Mouse (Mus musculus) induced T-regulatory cell, adult 2 months (primary cell): ENCODE data around the gene Tmem117.

Source experiments
- DNase-seq: peaks from one replicate; pipeline ENCODE4 v3.0.0-alpha.2; 2012; ENCODE audit warnings: low read depth

The Tmem117 gene

DNA sequence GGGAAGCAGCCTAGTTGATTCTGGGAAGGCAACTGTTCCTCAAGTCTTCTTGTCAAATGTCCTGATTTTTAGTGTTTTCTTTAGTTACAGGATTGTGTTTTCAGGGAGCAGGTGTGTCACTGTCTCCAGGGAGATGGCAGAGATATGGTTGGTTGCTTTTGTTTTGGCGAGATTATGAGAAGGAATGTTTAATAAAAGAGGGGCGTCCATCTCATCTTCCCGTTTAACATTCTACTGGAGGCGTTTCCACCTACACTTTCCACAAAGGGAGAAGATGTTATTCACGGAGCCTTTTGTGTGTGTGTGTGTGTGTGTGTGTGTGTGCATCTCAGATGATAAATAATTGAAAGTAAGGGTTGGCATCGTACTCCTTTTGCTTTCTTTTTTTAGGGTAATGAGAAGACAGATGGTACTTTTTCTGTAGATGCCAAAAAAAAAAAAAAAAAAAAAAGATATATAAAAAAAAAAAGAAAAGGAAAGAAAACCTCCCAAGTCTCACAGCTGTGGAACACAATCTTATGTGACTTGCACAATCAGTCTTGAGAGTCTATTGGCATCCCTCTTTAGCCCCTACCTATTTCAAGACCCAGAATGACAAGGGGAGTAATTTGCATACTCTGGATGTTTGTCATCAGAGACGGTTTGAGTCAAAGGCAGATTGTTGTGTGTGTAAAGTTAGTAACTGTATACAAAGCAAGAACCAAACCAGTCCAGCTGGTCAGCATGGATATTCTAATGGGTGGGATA lies 142.0 kb downstream of the Tmem117 start:
- DNase-seq = no peak

GRCm38 (mm10) chr15:94771691-94772090 lies 142.7 kb downstream of the Tmem117 start:
- no peak for DNase-seq

DNA sequence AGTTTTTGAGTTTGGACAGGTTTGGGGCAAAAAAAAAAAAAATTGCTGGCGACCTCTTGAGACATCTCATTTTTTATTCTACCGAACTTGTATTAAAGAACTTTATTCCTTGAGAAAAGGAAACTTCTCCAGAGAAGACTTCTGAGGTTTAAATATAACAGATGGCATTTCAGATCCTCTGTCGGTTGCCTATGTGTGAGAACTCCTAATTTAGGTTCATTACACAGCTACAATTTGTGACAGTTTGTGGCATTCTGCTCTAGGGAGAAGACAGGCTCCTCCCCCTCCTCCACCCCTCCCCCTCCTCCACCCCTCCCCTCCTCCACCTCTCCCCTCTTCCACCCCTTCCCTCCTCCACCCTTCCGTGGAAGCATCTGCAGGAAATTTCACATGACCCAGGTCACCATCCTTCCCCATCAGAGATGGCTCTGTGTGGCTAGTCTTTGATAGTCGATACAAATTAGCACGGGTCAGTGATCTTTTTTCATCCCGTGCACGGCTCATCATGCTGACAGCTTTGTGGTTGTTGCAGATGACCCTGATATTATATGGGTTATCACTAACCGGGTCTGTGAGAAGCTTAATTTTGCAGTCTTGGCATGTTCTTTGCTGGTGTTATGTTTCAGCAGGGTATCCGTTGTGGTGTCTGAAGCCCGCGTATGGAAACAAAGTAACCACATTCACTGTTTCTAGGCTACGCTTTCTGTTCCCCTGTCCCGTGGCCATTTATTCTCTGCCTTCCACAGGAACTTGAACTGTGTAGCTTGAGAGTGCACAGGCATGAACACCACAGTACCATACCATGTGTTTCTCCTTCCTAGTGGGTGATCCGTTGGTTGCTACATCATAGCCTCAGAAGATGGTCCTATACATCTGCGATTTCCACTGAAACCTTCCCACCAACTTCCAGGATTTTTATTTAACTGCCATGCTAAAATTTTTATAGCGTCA lies 147.4 kb downstream of the Tmem117 start:
- no peak for DNase-seq

DNA sequence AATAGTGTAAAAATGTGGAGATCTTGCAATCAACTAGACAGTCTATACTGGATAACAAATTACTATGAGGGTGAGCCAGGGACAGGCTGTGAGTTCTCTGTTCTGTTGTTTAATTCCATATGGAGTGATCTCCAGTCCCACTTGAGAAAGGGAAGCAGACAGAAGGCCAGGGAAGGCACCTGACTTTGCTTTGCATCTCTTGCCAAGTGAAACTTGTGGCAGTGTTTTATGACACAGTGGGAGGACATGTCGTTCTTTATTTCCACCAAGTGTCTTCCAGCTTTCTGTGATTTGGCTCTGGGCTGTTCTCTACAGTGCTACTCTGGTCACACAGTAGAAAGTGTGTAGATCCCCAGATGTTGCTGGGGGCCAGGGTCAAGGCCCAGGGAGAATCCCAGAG lies 152.5 kb downstream of the Tmem117 start:
- DNase-seq = no peak

GRCm38 (mm10) chr15:94793455-94793854 lies 164.4 kb downstream of the Tmem117 start:
- DNase-seq = no peak

GRCm38 (mm10) chr15:94795484-94795883 lies 166.5 kb downstream of the Tmem117 start:
- DNase-seq = no peak

DNA sequence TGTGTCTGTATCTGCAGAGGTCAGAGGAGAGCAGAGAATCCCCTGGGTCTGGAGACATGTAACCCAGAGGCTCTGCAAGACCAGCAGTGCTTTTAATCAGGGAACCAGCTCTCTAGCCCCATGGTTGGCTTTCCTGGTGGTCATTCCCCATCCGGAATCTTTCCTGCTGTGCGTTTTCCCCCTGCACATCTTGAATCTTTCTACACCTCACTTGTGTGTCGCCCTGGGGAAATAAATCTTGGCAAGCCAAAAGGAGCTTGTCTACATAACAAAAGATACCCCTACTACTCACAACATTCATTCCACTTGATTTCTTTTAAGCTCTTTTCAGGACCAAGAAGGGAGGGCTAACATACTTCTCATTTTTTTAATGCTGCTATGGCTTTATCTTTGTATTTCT lies 169.2 kb downstream of the Tmem117 start:
- DNase-seq = no peak

DNA sequence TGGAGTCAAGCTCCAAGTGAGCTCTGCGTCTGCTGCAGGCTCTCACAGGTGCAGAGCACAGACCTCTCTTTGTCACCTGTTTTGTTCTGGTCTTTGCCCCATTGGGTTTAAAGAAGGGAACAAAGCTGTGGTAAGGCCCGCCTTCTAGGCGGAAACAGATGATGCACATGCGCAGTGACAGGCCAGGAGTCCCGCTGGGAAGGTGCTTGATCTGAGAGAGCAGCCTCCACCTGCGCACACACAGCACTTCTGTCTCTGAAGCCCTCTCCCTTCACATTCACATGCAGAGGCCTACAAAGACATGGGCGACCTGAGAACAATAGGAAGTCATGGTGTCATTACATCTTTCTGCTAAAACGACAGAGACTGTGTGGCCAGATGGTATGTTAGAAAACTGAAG lies 172.4 kb downstream of the Tmem117 start:
- DNase-seq = no peak

DNA sequence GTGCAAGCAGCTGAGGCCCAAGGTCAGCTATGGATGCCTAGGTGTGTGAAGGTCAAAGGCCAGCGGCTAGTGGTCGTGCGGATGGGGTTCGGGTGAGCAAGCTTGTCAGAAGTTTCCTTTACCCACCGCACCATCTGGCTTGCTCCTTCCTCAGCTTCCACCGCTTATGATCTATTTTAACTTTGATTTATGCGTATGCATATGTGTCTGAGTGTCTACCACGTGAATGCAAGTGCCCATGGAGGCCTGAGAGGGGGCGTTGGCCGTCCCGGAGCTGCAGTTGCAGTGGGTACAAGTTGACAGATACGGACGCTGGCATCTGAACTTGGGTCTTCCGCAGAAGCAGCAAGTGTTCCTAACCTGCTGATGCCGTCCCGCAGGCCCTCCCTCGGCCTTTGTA lies 173.8 kb downstream of the Tmem117 start:
- no peak for DNase-seq

GRCm38 (mm10) chr15:94803624-94804342 lies 174.8 kb downstream of the Tmem117 start:
- no peak for DNase-seq

GRCm38 (mm10) chr15:94806005-94806404 lies 177.0 kb downstream of the Tmem117 start:
- no peak for DNase-seq

DNA sequence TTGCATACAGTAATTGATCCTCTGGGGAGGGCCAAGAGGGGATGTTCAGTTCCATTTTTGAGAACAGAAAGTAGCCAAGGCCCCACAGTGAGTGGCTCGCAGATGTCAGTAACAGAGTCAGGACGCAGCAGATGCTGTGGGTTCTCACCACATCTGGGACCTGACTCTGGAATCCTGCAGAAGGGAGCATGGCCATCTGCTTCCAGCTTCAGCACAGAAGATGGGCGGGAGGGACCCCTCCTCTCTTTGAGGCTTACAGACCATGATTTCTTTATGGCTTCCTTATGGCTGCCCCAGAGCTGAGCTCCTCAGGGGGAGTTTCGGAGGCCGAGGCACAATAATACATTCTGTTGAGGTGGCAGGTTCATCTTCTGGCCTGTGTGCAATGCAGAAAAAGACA lies 182.5 kb downstream of the Tmem117 start:
- DNase-seq = no peak

- no peak for DNase-seq
These were observed 185.4 kb downstream of the Tmem117 start for GRCm38 (mm10) chr15:94814213-94815100.

DNA sequence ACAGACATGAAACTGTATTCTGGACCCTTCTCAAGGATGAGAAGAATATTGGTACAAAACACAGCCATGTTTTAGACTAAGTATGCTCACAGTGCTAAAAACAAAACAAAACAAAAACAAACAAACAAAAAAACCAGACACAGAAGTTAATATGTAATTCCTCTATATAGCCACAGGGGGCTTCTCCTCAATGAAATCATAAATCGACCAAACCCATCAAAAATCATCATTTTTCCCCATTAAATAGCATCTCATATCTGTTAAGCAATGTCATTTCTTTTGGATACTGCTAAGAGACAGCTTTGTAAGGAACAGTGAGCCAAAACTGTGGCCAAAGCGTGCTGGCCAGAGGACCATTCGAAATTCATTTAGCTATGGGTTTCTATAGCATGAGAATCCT lies 206.6 kb downstream of the Tmem117 start:
- no peak for DNase-seq

GRCm38 (mm10) chr15:94838646-94839045 lies 209.6 kb downstream of the Tmem117 start:
- DNase-seq = no peak

GRCm38 (mm10) chr15:94847501-94847900 lies 218.5 kb downstream of the Tmem117 start:
- no peak for DNase-seq

- DNase-seq = no peak
These were observed 230.6 kb downstream of the Tmem117 start for GRCm38 (mm10) chr15:94859641-94860040.

GRCm38 (mm10) chr15:94861173-94861572 lies 232.1 kb downstream of the Tmem117 start:
- DNase-seq = no peak

DNA sequence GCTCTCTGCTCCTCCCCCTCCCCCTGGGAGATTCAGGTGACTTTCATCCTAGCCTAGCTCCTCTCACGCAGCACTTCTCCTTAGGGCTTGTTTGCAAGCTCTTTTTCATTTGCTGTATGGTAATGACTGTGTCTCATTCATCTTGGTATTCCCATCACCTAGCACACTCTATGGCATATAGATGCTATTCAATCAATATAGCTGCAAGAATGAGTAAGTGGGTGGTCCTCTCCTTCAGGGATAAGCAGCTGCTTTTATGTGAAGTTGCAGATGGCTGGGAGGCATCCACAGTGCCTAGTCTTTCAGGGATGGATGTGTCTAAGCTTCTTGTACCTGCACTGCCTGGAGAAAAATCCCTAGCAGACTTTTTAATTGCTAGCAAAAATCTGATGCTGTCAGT lies 235.1 kb downstream of the Tmem117 start:
- DNase-seq = no peak

- no peak for DNase-seq
These were observed 239.3 kb downstream of the Tmem117 start for GRCm38 (mm10) chr15:94868372-94868771.

- DNase-seq = no peak
These were observed 256.0 kb downstream of the Tmem117 start for GRCm38 (mm10) chr15:94885026-94885425.
